Mouse (Mus musculus) layer of hippocampus, postnatal 25 days (tissue): ENCODE measurements around the gene Ciita. TPM values are rescaled to one million over a fixed set of nuclear protein-coding genes. Genes with fewer than 3 reads are reported as not detected.

Experiments used
- DNase-seq, 2 experiments: peaks; one replicate each; pipeline ENCODE4 v3.0.0; 2022; ENCODE audit warnings: mixed read lengths in 2 of 2, low spot score in 1 of 2; ENCODE audit errors: extremely low spot score in 1 of 2
- total RNA-seq, 2 experiments: library from RNA; stranded (reverse); gene quantifications; 2 replicates each; pipeline ENCODE4 v1.2.3; 2021

Gene Ciita
- total RNA-seq, 2 experiments from 2014 or later: not detected

- DNase-seq: peak; percentile 84 to 88
Measured at GRCm38 (mm10) chr16:10542698-10543365, 63.0 kb downstream of the Ciita start, which contains the start of gene Dexi. TSS of gene Dexi (minus strand) at chr16:10543054.

- peak; percentile 89 for DNase-seq
Measured at GRCm38 (mm10) chr16:10544995-10545622, 65.2 kb downstream of the Ciita start, which contains the start of gene Clec16a. TSS of gene Clec16a (plus strand) at chr16:10545339.

- no peak for DNase-seq
Measured at GRCm38 (mm10) chr16:10546865-10547264, 67.0 kb downstream of the Ciita start.

- no peak for DNase-seq
Measured at GRCm38 (mm10) chr16:10548938-10549337, 69.1 kb downstream of the Ciita start.

- peak in 1 of 2 experiments; percentile 39 for DNase-seq
Measured at GRCm38 (mm10) chr16:10549600-10549999, 69.7 kb downstream of the Ciita start.

- no peak for DNase-seq
Measured at GRCm38 (mm10) chr16:10551592-10551991, 71.7 kb downstream of the Ciita start.

- DNase-seq: no peak
Measured at GRCm38 (mm10) chr16:10553858-10554257, 74.0 kb downstream of the Ciita start.

GRCm38 (mm10) chr16:10559991-10560390 is 80.1 kb downstream of the Ciita start:
- no peak for DNase-seq

GRCm38 (mm10) chr16:10565278-10565885 is 85.5 kb downstream of the Ciita start:
- peak; percentile 41 to 71 for DNase-seq

- no peak for DNase-seq
Measured at GRCm38 (mm10) chr16:10567153-10567552, 87.3 kb downstream of the Ciita start.

- DNase-seq: no peak
Measured at GRCm38 (mm10) chr16:10569809-10570395, 90.0 kb downstream of the Ciita start.

- DNase-seq: peak in 1 of 2 experiments; percentile 78
Measured at GRCm38 (mm10) chr16:10570708-10571107, 90.8 kb downstream of the Ciita start.

GRCm38 (mm10) chr16:10571820-10572219 is 92.0 kb downstream of the Ciita start:
- DNase-seq: no peak

GRCm38 (mm10) chr16:10574936-10575335 is 95.1 kb downstream of the Ciita start:
- no peak for DNase-seq

GRCm38 (mm10) chr16:10575915-10576314 is 96.1 kb downstream of the Ciita start:
- DNase-seq: no peak

GRCm38 (mm10) chr16:10577548-10577947 is 97.7 kb downstream of the Ciita start:
- DNase-seq: no peak

Other genes starting within 250 kb of the Ciita start
- gene Emp2, start 166.1 kb upstream of the Ciita start, total RNA-seq: 10 to 100 TPM; 18.4 to 19.1 TPM
- 1 to 10 TPM; 6.6 TPM for gene Tekt5, start 84.6 kb upstream of the Ciita start, total RNA-seq
- 10 to 100 TPM; 16.5 to 17.6 TPM for gene Nubp1, start 68.1 kb upstream of the Ciita start, total RNA-seq
- gene Tvp23a, start 32.7 kb upstream of the Ciita start, total RNA-seq: 10 to 100 TPM; 30.9 to 32.0 TPM
- gene Dexi, start 63.0 kb downstream of the Ciita start, total RNA-seq: 10 to 100 TPM; 57.1 to 58.3 TPM
- gene Clec16a, start 65.3 kb downstream of the Ciita start, total RNA-seq: 10 to 100 TPM; 97.5 to 98.9 TPM